Mouse (Mus musculus) hindbrain, postnatal 0 days (tissue): Measurements from ENCODE around the gene Arhgap25. TPM values are rescaled to one million over a fixed set of nuclear protein-coding genes. Genes with fewer than 3 reads are reported as not detected.

Source experiments
- ATAC-seq: fragments of 200-750 bp; cut with Nextera tagmentation; 2 replicates; pipeline ENCODE4 v1.8.0; 2017; ENCODE audit warnings: mild to moderate bottlenecking, moderate TSS enrichment, moderate library complexity
- DNase-seq: peaks from one replicate; pipeline ENCODE4 v3.0.0-alpha.2; 2015; ENCODE audit warnings: low spot score
- H3K27ac ChIP-seq: fragments of 300-500 bp; sonication (generic); 2 replicates; pipeline ENCODE4 v1.5.1; 2014; ENCODE audit warnings: mild to moderate bottlenecking
- H3K27me3 ChIP-seq: fragments of 300-500 bp; sonication (generic); 2 replicates; pipeline ENCODE4 v1.6.1; 2014; ENCODE audit warnings: low read length, mixed read lengths; ENCODE audit not compliant: insufficient read depth
- H3K36me3 ChIP-seq: fragments of 300-500 bp; sonication (generic); 2 replicates; pipeline ENCODE4 v1.6.1; 2014; ENCODE audit warnings: low read length, mixed read lengths; ENCODE audit not compliant: insufficient read depth
- H3K4me1 ChIP-seq: fragments of 300-500 bp; sonication (generic); 2 replicates; pipeline ENCODE4 v1.6.1; 2014; ENCODE audit warnings: antibody characterized with exemption, low read length, mixed read lengths; ENCODE audit not compliant: insufficient read depth
- H3K4me2 ChIP-seq: fragments of 300-500 bp; sonication (generic); 2 replicates; pipeline ENCODE4 v1.6.1; 2014; ENCODE audit warnings: low read depth, mild to moderate bottlenecking, low read length, moderate library complexity, mixed read lengths
- H3K4me3 ChIP-seq: fragments of 300-500 bp; sonication (generic); 2 replicates; pipeline ENCODE4 v1.5.1; 2014; ENCODE audit warnings: low read length
- H3K9ac ChIP-seq: fragments of 300-500 bp; sonication (generic); replicated peaks from 2 replicates; pipeline ENCODE4 v1.6.1; 2014; ENCODE audit warnings: mild to moderate bottlenecking, low read length, moderate library complexity, mixed read lengths
- H3K9me3 ChIP-seq: fragments of 300-500 bp; sonication (generic); 2 replicates; pipeline ENCODE4 v1.6.1; 2016; ENCODE audit warnings: low read length, mixed read lengths
- CTCF ChIP-seq: IDR thresholded peaks from 2 replicates; pipeline ENCODE4 v1.5.1; 2016; ENCODE audit warnings: antibody characterized with exemption, control low read depth, low read depth
- WGBS: fragments of 180-500 bp; shearing (Covaris S2); extraction: QIAGEN DNeasy Blood & Tissue Kit; methylation state at CpG from one replicate; pipeline ENCODE4 v1.1.7; 2014; 5-methylcytosine and 5-hydroxymethylcytosine counted together
- polyA plus RNA-seq: library from polyadenylated mRNA; unstranded; fragments of >200 nt; fragmentation: Nextera tagmentation; extraction: Ambion mirVana; gene quantifications from 2 replicates; pipeline ENCODE4 v1.2.1, GENCODE M21; 2015
- total RNA-seq: library from RNA; depleted of rRNA; stranded (reverse); fragments of >200 nt; gene quantifications from 2 replicates; pipeline ENCODE4 v1.2.3, GENCODE M21; 2014; rRNA removed

The Arhgap25 gene
- total and polyA plus RNA-seq, 2 experiments from 2014 or later: 1.3 to 1.9 TPM

- peak; percentile 15 for DNase-seq
- H3K9me3 ChIP-seq: no peaks in the 10 kb centered on the region
- H3K27ac ChIP-seq: no peak overlapping the region
- H3K4me3 ChIP-seq: no peak overlapping the region
- H3K4me1 ChIP-seq: no peaks in the 10 kb centered on the region
- H3K27me3 ChIP-seq: no peaks in the 10 kb centered on the region
- no peak overlapping the region for H3K9ac ChIP-seq
- H3K4me2 ChIP-seq: no peak overlapping the region
- WGBS: 17% methylated on average over 3 of the region's 3 CpGs
- no peak for ATAC-seq
- TF ChIP-seq CTCF: no peak
- H3K36me3 ChIP-seq: no peaks in the 10 kb centered on the region
These were observed 121.0 kb downstream of the Arhgap25 start for GRCm38 (mm10) chr6:87412011-87412410.

Other genes with a start within 250 kb of the Arhgap25 start
- 17.9 and 24.5 TPM in 2 replicates for gene Antxr1, start 197.4 kb downstream of the Arhgap25 start, total RNA-seq
- 4.0 and 4.2 TPM in 2 replicates for gene Antxr1, start 197.4 kb downstream of the Arhgap25 start, polyA plus RNA-seq
- not detected in 2 replicates for gene Gkn1, start 182.3 kb downstream of the Arhgap25 start, total RNA-seq
- not detected in 2 replicates for gene Gkn1, start 182.3 kb downstream of the Arhgap25 start, polyA plus RNA-seq
- not detected in 2 replicates for gene Gkn2, start 159.9 kb downstream of the Arhgap25 start, total RNA-seq
- gene Gkn2, start 159.9 kb downstream of the Arhgap25 start, polyA plus RNA-seq: not detected in 2 replicates
- not detected in 2 replicates for gene Gkn3, start 144.3 kb downstream of the Arhgap25 start, total RNA-seq
- gene Gkn3, start 144.3 kb downstream of the Arhgap25 start, polyA plus RNA-seq: 0.63 and 0.86 TPM in 2 replicates
- gene Bmp10, start 104.3 kb downstream of the Arhgap25 start, total RNA-seq: 0.05 TPM in 1 of 2 replicates, not detected in the other
- not detected in 2 replicates for gene Bmp10, start 104.3 kb downstream of the Arhgap25 start, polyA plus RNA-seq
- gene Prokr1, start 57.5 kb upstream of the Arhgap25 start, total RNA-seq: 3.6 and 4.5 TPM in 2 replicates
- gene Prokr1, start 57.5 kb upstream of the Arhgap25 start, polyA plus RNA-seq: 0.89 and 1.0 TPM in 2 replicates
- 5.5 and 7.1 TPM in 2 replicates for gene Aplf, start 138.9 kb upstream of the Arhgap25 start, total RNA-seq
- gene Aplf, start 138.9 kb upstream of the Arhgap25 start, polyA plus RNA-seq: 5.6 and 5.9 TPM in 2 replicates
- gene Efcc1, start 197.6 kb upstream of the Arhgap25 start, total RNA-seq: 5.4 and 22.0 TPM in 2 replicates
- gene Efcc1, start 197.6 kb upstream of the Arhgap25 start, polyA plus RNA-seq: 8.3 TPM in 2 replicates
- 0.32 TPM in 1 of 2 replicates, not detected in the other for gene Gp9, start 244.8 kb upstream of the Arhgap25 start, total RNA-seq
- gene Gp9, start 244.8 kb upstream of the Arhgap25 start, polyA plus RNA-seq: 0.20 and 0.34 TPM in 2 replicates